ENCODE assay signal across 10 mouse cellular contexts in genomic region chr5:30768082-30768481, GRCm38 (mm10). TPM values are rescaled to one million over a fixed set of nuclear protein-coding genes. Genes with fewer than 3 reads are reported as not detected.
DNase-seq lines count a peak whose midpoint lies in the region; ATAC-seq and TF ChIP-seq lines count a peak whose summit lies in the region.
"Had no signal": no experiment of that assay in that cellular context is flagged by ENCODE, and none has a peak within 500 bp of the region (broad histone marks: within the 10 kb centered on the region; RNA-seq: fewer than 3 reads in every experiment).

No protein-coding gene starts in this region.

- no peak overlapping the region for H3K27ac ChIP-seq in kidney, embryonic 14.5 days (ENCODE audit: low read depth, low read length)
- peak overlapping the region; percentile 57; the same call in 1 of the 2 replicates for H3K27ac ChIP-seq in forebrain, embryonic 10.5 days
- peak overlapping the region; percentile 67; the same call in 1 of the 2 replicates for H3K27ac ChIP-seq in hindbrain, embryonic 10.5 days
- H3K27ac ChIP-seq in midbrain, postnatal 0 days (ENCODE audit: low read depth, low read length) = peak overlapping the region; percentile 55; the same call in 1 of the 2 replicates
- H3K27ac ChIP-seq: limb, embryonic 12.5 days had no signal

- no peak for DNase-seq in kidney, postnatal 4 days
- no peak for DNase-seq in forebrain, embryonic 10.5 days (ENCODE audit: extremely low spot score, low spot score)
- DNase-seq in hindbrain, embryonic 10.5 days (ENCODE audit: low spot score) = no peak
- DNase-seq in midbrain, postnatal 0 days (ENCODE audit: low spot score) = no peak
- no peak for DNase-seq in urinary bladder, postnatal 25 days (ENCODE audit: low spot score)
- DNase-seq in right cerebral cortex, adult 2 months (ENCODE audit: low spot score in 2 of 2) = no peak

- no peaks in the 10 kb centered on the region for H3K27me3 ChIP-seq in kidney, embryonic 14.5 days (ENCODE audit: control insufficient read depth, insufficient read depth, low read length)
- H3K27me3 ChIP-seq in forebrain, embryonic 10.5 days (ENCODE audit: poor library complexity, severe bottlenecking) = no peaks in the 10 kb centered on the region
- no peaks in the 10 kb centered on the region for H3K27me3 ChIP-seq in hindbrain, embryonic 10.5 days (ENCODE audit: insufficient read depth, poor library complexity, severe bottlenecking)
- no peaks in the 10 kb centered on the region for H3K27me3 ChIP-seq in midbrain, postnatal 0 days (ENCODE audit: insufficient read depth, low read length)
- H3K27me3 ChIP-seq: limb, embryonic 12.5 days had no signal

- H3K9ac ChIP-seq in kidney, embryonic 14.5 days (ENCODE audit: low read depth, low read length) = no peak overlapping the region
- no peak overlapping the region for H3K9ac ChIP-seq in midbrain, postnatal 0 days (replicated peaks; ENCODE audit: low read length, poor library complexity, severe bottlenecking)
- H3K9ac ChIP-seq: limb, embryonic 12.5 days had no signal

- H3K4me1 ChIP-seq in kidney, embryonic 14.5 days (ENCODE audit: control insufficient read depth, insufficient read depth, low read length) = peaks cover 16% of the 10 kb centered on the region
- peaks cover 43% of the 10 kb centered on the region for H3K4me1 ChIP-seq in forebrain, embryonic 10.5 days
- H3K4me1 ChIP-seq in hindbrain, embryonic 10.5 days (replicated peaks) = peaks cover 59% of the 10 kb centered on the region
- peaks cover 12% of the 10 kb centered on the region for H3K4me1 ChIP-seq in midbrain, postnatal 0 days (ENCODE audit: insufficient read depth, low read length)

- H3K4me2 ChIP-seq in kidney, embryonic 14.5 days (replicated peaks; ENCODE audit: low read depth, low read length) = no peak overlapping the region
- no peak overlapping the region for H3K4me2 ChIP-seq in midbrain, postnatal 0 days (ENCODE audit: low read depth, low read length, poor library complexity, severe bottlenecking)
- H3K4me2 ChIP-seq: limb, embryonic 12.5 days had no signal

- H3K36me3 ChIP-seq in kidney, embryonic 14.5 days (ENCODE audit: control insufficient read depth, insufficient read depth, low read length) = no peaks in the 10 kb centered on the region
- H3K36me3 ChIP-seq in forebrain, embryonic 10.5 days (replicated peaks) = peaks cover 59% of the 10 kb centered on the region
- peaks cover 58% of the 10 kb centered on the region for H3K36me3 ChIP-seq in hindbrain, embryonic 10.5 days
- 0 out of 2 replicates have a peak, but pooled peaks cover 2% of the 10 kb centered on the region for H3K36me3 ChIP-seq in midbrain, postnatal 0 days (ENCODE audit: insufficient read depth, low read length)
- H3K36me3 ChIP-seq: limb, embryonic 12.5 days had no signal

- H3K4me3 ChIP-seq in kidney, embryonic 14.5 days (ENCODE audit: low read length) = no peak overlapping the region
- no peak overlapping the region for H3K4me3 ChIP-seq in forebrain, embryonic 10.5 days
- H3K4me3 ChIP-seq in hindbrain, embryonic 10.5 days = no peak overlapping the region
- no peak overlapping the region for H3K4me3 ChIP-seq in midbrain, postnatal 0 days (ENCODE audit: low read depth, low read length)
- H3K4me3 ChIP-seq: limb, embryonic 12.5 days had no signal

- H3K9me3 ChIP-seq in kidney, embryonic 14.5 days (ENCODE audit: control insufficient read depth, low read length) = no peaks in the 10 kb centered on the region
- no peaks in the 10 kb centered on the region for H3K9me3 ChIP-seq in forebrain, embryonic 10.5 days
- no peaks in the 10 kb centered on the region for H3K9me3 ChIP-seq in hindbrain, embryonic 10.5 days
- H3K9me3 ChIP-seq in midbrain, postnatal 0 days (ENCODE audit: low read length) = no peaks in the 10 kb centered on the region
- H3K9me3 ChIP-seq: limb, embryonic 12.5 days had no signal

- ATAC-seq in kidney, embryonic 14.5 days (ENCODE audit: low FRiP score, low TSS enrichment) = peak; percentile 36; the same call in 1 of the 2 replicates
- ATAC-seq in midbrain, postnatal 0 days (ENCODE audit: low FRiP score) = no peak
- ATAC-seq in activated CD4-positive, CD25-positive, alpha-beta regulatory T cell, adult 4 months = no peak

- no peak for TF ChIP-seq CTCF in midbrain, postnatal 0 days (IDR thresholded peaks at IDR 0.05)

- 76% methylated on average over 4 of the region's 4 CpGs for WGBS in kidney, embryonic 14.5 days
- 77% methylated on average over 4 of the region's 4 CpGs for WGBS in forebrain, embryonic 10.5 days
- WGBS in hindbrain, embryonic 10.5 days = 81% methylated on average over 4 of the region's 4 CpGs
- WGBS in midbrain, postnatal 0 days = 57% methylated on average over 4 of the region's 4 CpGs

RNA-seq across cellular contexts. Expression of gene Mapre3, which starts 46.4 kb away (rescaled TPM):
- polyA plus RNA-seq in kidney, embryonic 14.5 days (2014; fragmentation: Nextera tagmentation; extraction: Ambion mirVana) = 13.6 and 19.3 TPM in 2 replicates
- 15.6 and 16.5 TPM in 2 replicates for polyA plus RNA-seq in forebrain, embryonic 10.5 days (2016; fragmentation: Nextera tagmentation; extraction: Ambion mirVana)
- 21.1 and 41.8 TPM in 2 replicates for polyA plus RNA-seq in hindbrain, embryonic 10.5 days (2016; fragmentation: Nextera tagmentation; extraction: Ambion mirVana)
- total RNA-seq in midbrain, postnatal 0 days (2014; rRNA removed) = 105 and 112 TPM in 2 replicates
- polyA plus RNA-seq in midbrain, postnatal 0 days (2015; fragmentation: Nextera tagmentation; extraction: Ambion mirVana) = 172 and 175 TPM in 2 replicates
- polyA plus RNA-seq in activated CD4-positive, CD25-positive, alpha-beta regulatory T cell, adult 4 months (2017; shearing (Covaris generic)) = 1 to 10 TPM; 2.5 to 2.7 TPM

RNA-seq across cellular contexts. Expression of gene Dpysl5, which starts 56.7 kb away (rescaled TPM):
- 3.8 and 7.2 TPM in 2 replicates for polyA plus RNA-seq in kidney, embryonic 14.5 days (2014; fragmentation: Nextera tagmentation; extraction: Ambion mirVana)
- 61.5 and 64.0 TPM in 2 replicates for polyA plus RNA-seq in forebrain, embryonic 10.5 days (2016; fragmentation: Nextera tagmentation; extraction: Ambion mirVana)
- polyA plus RNA-seq in hindbrain, embryonic 10.5 days (2016; fragmentation: Nextera tagmentation; extraction: Ambion mirVana) = 87.4 and 151 TPM in 2 replicates
- total RNA-seq in midbrain, postnatal 0 days (2014; rRNA removed) = 334 and 374 TPM in 2 replicates
- polyA plus RNA-seq in midbrain, postnatal 0 days (2015; fragmentation: Nextera tagmentation; extraction: Ambion mirVana) = 232 and 234 TPM in 2 replicates
- polyA plus RNA-seq in activated CD4-positive, CD25-positive, alpha-beta regulatory T cell, adult 4 months (2017; shearing (Covaris generic)) = not detected
- total RNA-seq: MEL had no signal
